Mouse (Mus musculus) left cerebral cortex, adult 18-20 months (tissue): Measurements from ENCODE around the gene 6430571L13Rik. TPM values are rescaled to one million over a fixed set of nuclear protein-coding genes. Genes with fewer than 3 reads are reported as not detected.
A peak's percentile ranks its signal among the peaks of the same experiment; 100 is the strongest.

Experiments used
- DNase-seq, 2 experiments: peaks; one replicate each; pipeline ENCODE4 v3.0.0; 2021 to 2022; ENCODE audit warnings: low spot score in 2 of 2, mixed read lengths in 1 of 2
- total RNA-seq, 2 experiments: library from RNA; stranded (reverse); gene quantifications; 2 replicates each; pipeline ENCODE4 v1.2.3; 2021

Gene 6430571L13Rik
- total RNA-seq, 2 experiments from 2014 or later: 4.1 to 4.2 TPM

GRCm38 (mm10) chr9:107335909-107336308 is 4.5 kb upstream of the 6430571L13Rik start:
- peak; percentile 71 to 76 for DNase-seq

GRCm38 (mm10) chr9:107336386-107336785 is 4.0 kb upstream of the 6430571L13Rik start:
- no peak for DNase-seq

GRCm38 (mm10) chr9:107338172-107338883 is 2.1 kb upstream of the 6430571L13Rik start, which contains the start of gene Hemk1:
Gene Hemk1, minus strand, starts transcription at chr9:107338350.
- peak; percentile 78 to 80 for DNase-seq

GRCm38 (mm10) chr9:107340911-107341645 is 676 bp downstream of the 6430571L13Rik start:
- no peak for DNase-seq

GRCm38 (mm10) chr9:107342201-107342709 is 1.9 kb downstream of the 6430571L13Rik start:
- DNase-seq: no peak

GRCm38 (mm10) chr9:107343146-107343943 is 2.9 kb downstream of the 6430571L13Rik start:
- DNase-seq: no peak

- no peak for DNase-seq
Observed at GRCm38 (mm10) chr9:107344027-107344426, 3.6 kb downstream of the 6430571L13Rik start.

GRCm38 (mm10) chr9:107346081-107346480 is 5.7 kb downstream of the 6430571L13Rik start:
- no peak for DNase-seq

- no peak for DNase-seq
Observed at GRCm38 (mm10) chr9:107347586-107348183, 7.3 kb downstream of the 6430571L13Rik start.

GRCm38 (mm10) chr9:107349321-107349720 is 8.9 kb downstream of the 6430571L13Rik start:
- no peak for DNase-seq

- no peak for DNase-seq
Observed at GRCm38 (mm10) chr9:107354826-107355225, 14.4 kb downstream of the 6430571L13Rik start.

- DNase-seq: peak; percentile 65 to 68
Observed at GRCm38 (mm10) chr9:107355870-107356765, 15.7 kb downstream of the 6430571L13Rik start.

GRCm38 (mm10) chr9:107357651-107358050 is 17.2 kb downstream of the 6430571L13Rik start:
- peak; percentile 79 to 90 for DNase-seq

- DNase-seq: no peak
Observed at GRCm38 (mm10) chr9:107360989-107361388, 20.6 kb downstream of the 6430571L13Rik start.

- peak; percentile 45 to 67 for DNase-seq
Observed at GRCm38 (mm10) chr9:107366644-107367043, 26.2 kb downstream of the 6430571L13Rik start.

- no peak for DNase-seq
Observed at GRCm38 (mm10) chr9:107368302-107368701, 27.9 kb downstream of the 6430571L13Rik start.

GRCm38 (mm10) chr9:107369270-107370105 is 29.1 kb downstream of the 6430571L13Rik start:
- no peak for DNase-seq

- no peak for DNase-seq
Observed at GRCm38 (mm10) chr9:107370106-107370463, 29.7 kb downstream of the 6430571L13Rik start.

- DNase-seq: no peak
Observed at GRCm38 (mm10) chr9:107372441-107372840, 32.0 kb downstream of the 6430571L13Rik start.
